Mouse (Mus musculus) effector memory CD4-positive, alpha-beta T cell, adult 7 months (primary cell): ENCODE measurements around the gene Slc17a9. TPM values are rescaled to one million over a fixed set of nuclear protein-coding genes. Genes with fewer than 3 reads are reported as not detected.

Experiments used
- polyA plus RNA-seq: library from polyadenylated mRNA; unstranded; fragments of 100-300 nt; shearing (Covaris generic); gene quantifications from one replicate; pipeline ENCODE4 v1.2.1, GENCODE M21; 2017

Gene Slc17a9
- 45.9 TPM for polyA plus RNA-seq

DNA sequence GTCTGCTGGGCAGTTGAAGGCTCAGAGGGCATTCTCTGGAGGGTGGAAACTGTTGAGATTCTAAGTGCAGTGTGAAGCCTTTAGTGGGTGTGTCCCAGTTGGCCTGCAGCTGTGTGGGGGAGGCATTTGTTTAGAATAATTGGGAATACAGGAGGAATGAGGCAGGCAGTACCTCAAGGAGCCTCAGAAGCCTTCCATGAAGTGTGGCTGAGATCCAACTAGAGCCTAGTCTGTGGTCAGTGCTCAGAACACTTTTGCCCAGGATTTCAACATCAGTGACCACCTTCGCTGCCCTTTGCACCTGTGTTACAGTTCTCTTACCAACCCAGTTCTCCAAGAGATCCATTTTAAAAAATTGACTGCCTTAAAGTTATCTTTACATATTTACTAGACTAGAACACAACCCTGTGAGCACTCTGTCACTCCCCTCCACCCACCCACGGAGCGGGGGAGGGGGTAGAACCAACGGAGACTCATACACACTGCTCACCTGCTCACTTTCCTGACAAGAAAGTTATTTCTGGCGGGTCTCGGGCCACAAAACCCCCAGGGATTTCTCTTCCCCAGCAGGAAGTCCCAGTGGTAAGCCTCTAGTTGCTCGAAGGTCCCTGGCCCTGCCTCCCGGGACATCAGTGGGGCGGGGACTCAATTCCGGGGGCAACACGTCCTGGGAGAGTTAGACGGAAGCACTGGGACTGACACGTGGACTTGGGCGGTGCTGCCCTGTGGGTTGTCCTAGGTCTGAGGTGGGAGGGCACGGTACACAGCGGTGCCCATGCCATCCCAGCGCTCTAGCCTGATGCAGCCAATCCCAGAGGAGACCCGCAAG lies at the start of gene Slc17a9:
Gene Slc17a9, plus strand, starts transcription at position 679 of the 829 bp plus-strand sequence.

DNA sequence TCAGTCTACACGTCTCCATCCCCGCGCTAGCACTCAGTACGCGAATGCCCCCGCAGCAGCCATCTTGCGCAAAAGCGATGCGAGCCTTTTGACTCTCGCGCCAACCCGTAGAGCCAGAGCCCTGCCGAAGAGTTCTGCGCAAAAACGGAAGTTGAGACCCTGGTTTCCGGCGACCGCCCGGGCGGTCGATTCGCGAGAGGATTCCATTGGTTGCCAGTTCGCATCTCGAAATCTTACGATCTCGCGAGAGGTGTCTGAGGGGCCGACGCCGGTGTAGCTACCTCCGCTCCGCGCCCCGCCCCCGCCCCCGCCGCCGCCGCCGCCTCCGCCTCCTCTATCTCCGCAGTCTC lies 15.2 kb upstream of the Slc17a9 start, which contains the start of the genes Dido1 and Gid8:
Gene Dido1, minus strand, starts transcription at position 77 of the 350 bp plus-strand sequence.
Gene Gid8, plus strand, starts transcription at position 195 of the 350 bp plus-strand sequence.

DNA sequence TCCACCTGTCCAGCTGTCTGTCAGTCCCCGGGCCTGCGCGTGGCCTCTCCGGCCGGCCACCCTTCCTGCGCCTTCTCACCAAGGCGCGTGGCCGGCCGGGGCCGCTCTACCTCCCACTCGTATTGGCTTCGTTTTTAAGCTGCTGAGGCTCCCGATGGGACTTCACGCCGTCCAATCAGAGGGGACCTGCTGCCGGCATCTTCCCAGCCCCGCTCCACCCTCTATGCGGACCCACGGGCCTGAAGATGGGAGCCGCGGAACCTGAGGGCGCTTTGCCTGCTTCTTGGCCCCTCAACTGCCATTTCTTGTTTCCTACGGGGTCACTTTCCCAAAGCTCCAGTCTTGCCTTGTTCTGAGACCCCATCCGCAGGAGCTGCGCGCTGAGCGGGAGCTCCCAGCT lies 51.7 kb downstream of the Slc17a9 start, which contains the start of gene Bhlhe23:
Gene Bhlhe23, minus strand, starts transcription at position 108 of the 400 bp plus-strand sequence.

Other genes starting within 250 kb of the Slc17a9 start
- gene Ntsr1, start 225.3 kb upstream of the Slc17a9 start, polyA plus RNA-seq: 0.22 TPM
- 38.4 TPM for gene Mrgbp, start 144.0 kb upstream of the Slc17a9 start, polyA plus RNA-seq
- 64.8 TPM for gene Ogfr, start 136.0 kb upstream of the Slc17a9 start, polyA plus RNA-seq
- 1.5 TPM for gene Col9a3, start 127.5 kb upstream of the Slc17a9 start, polyA plus RNA-seq
- gene Tcfl5, start 82.6 kb upstream of the Slc17a9 start, polyA plus RNA-seq: 0.33 TPM
- gene Dido1, start 15.3 kb upstream of the Slc17a9 start, polyA plus RNA-seq: 32.9 TPM
- 21.9 TPM for gene Gid8, start 15.1 kb upstream of the Slc17a9 start, polyA plus RNA-seq
- gene Bhlhe23, start 51.6 kb downstream of the Slc17a9 start, polyA plus RNA-seq: not detected
- gene Ythdf1, start 195.7 kb downstream of the Slc17a9 start, polyA plus RNA-seq: 97.8 TPM
- gene Birc7, start 203.8 kb downstream of the Slc17a9 start, polyA plus RNA-seq: 0.33 TPM
- not detected for gene Nkain4, start 229.4 kb downstream of the Slc17a9 start, polyA plus RNA-seq
- gene Arfgap1, start 242.0 kb downstream of the Slc17a9 start, polyA plus RNA-seq: 57.8 TPM